Mouse (Mus musculus): ENCODE results near the gene Hdac10.
A peak's percentile ranks its signal among the peaks of the same experiment; 100 is the strongest.

DNA sequence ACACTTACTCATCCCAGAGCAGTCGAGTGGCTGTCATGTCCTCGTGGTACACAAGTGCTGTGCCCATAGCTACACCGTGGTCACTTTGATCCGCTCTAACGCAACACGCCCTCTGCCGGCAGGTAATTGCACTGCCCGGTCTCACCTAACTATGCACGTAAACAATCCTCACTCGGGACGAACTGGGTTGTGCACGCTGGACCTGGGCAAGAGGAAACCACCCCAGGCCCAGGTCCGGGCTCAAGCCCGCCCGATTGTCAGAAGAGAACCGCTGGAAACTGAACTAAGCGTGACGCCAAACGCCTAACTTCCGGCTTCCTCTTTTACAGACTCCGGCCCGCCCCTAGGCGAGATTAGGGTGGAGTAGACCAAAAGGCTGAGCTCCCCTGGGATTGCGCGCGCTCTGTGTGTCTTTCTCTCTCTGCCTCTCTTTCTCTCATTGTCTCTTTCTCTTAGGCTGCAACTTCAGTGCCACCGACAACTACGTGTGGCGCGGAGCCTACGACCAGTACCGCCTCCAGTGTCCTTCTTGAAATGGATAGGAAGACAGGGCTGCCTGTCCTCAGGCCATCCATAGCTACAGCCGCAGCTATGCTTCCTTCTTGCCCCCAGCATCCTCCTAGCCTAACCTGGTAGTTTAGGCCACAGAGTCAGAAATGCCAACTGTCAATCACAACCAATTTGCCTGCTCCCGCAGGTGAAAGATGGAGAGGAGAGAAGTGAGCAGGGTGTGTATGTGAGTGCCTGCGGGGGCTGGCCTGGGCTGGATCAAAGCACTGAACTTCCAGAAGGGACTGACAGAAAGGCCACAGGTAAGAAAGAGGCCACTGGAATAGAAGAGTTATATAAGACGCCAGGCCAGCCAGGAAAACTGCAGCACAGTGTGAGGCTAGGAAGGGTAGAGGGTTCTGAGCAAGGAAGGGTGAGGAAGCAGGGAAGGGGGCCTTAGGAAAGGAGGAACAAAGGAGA, at the start of gene Hdac10:
- TF ChIP-seq CTCF (IDR thresholded peaks at IDR 0.05) (peak; percentile 96), EP300 (IDR thresholded peaks at IDR 0.05) (no peak; the same call in 1 of the 2 replicates)

All from lung, postnatal 0 days (tissue).